Mouse (Mus musculus): Measurements from ENCODE around the gene Kcnk13. TPM values are rescaled to one million over a fixed set of nuclear protein-coding genes. Genes with fewer than 3 reads are reported as not detected.

Gene Kcnk13
- not detected for polyA plus RNA-seq (2017; shearing (Covaris generic))

GRCm38 (mm10) chr12:99964301-99965202 lies at the start of gene Kcnk13:
Kcnk13 (plus strand) TSS chr12:99964499.

DNA sequence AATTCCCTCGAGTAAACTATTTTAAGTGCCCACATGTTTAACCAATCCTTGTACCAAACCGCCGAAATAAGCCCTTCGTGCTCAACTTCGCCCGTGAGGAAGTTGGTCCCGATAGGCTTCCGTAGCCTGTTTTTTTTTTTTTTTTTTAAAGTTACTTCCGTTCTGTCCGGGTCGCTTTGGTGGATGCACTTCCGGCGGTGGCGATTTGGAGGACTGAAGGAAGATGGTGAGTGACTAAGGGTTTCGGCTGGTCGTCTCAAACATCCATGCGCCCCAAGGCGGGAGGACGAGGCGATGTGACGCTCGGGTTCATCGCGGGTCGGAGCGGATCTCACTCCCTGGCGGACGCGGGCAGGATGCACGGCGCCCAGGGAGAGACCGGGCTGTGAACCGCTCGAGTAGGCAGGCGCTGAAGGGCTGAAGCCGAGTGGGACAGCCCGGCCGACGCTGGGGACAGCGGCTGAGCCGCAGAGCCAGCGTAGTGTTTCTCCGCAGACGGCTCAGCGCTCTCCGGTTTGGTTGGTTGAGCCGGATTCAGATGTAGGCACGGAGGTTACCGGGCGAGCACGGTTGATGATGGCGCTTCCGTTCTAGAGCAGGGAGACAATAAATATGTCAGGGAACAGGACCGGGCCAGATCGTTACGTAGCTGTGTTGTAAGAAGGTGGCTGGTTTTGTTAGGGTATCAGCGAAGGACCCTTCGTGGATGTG lies 145.8 kb downstream of the Kcnk13 start, which contains the start of gene Psmc1:
Gene Psmc1, plus strand, starts transcription at position 169 of the 711 bp plus-strand sequence.

Other genes starting within 250 kb of the Kcnk13 start
- 0.44 TPM for gene Efcab11, start 80.1 kb upstream of the Kcnk13 start, polyA plus RNA-seq (2017; shearing (Covaris generic))
- 15.3 TPM for gene Tdp1, start 80.0 kb upstream of the Kcnk13 start, polyA plus RNA-seq (2017; shearing (Covaris generic))
- 112 TPM for gene Psmc1, start 145.7 kb downstream of the Kcnk13 start, polyA plus RNA-seq (2017; shearing (Covaris generic))
- gene Nrde2, start 195.2 kb downstream of the Kcnk13 start, polyA plus RNA-seq (2017; shearing (Covaris generic)): 14.1 TPM
- 1,443 TPM for gene Calm1, start 234.9 kb downstream of the Kcnk13 start, polyA plus RNA-seq (2017; shearing (Covaris generic))

All from effector memory CD4-positive, alpha-beta T cell, adult 7 months (primary cell).